Comparison of ENCODE assay signal across 8 mouse cellular contexts in the genomic region with DNA sequence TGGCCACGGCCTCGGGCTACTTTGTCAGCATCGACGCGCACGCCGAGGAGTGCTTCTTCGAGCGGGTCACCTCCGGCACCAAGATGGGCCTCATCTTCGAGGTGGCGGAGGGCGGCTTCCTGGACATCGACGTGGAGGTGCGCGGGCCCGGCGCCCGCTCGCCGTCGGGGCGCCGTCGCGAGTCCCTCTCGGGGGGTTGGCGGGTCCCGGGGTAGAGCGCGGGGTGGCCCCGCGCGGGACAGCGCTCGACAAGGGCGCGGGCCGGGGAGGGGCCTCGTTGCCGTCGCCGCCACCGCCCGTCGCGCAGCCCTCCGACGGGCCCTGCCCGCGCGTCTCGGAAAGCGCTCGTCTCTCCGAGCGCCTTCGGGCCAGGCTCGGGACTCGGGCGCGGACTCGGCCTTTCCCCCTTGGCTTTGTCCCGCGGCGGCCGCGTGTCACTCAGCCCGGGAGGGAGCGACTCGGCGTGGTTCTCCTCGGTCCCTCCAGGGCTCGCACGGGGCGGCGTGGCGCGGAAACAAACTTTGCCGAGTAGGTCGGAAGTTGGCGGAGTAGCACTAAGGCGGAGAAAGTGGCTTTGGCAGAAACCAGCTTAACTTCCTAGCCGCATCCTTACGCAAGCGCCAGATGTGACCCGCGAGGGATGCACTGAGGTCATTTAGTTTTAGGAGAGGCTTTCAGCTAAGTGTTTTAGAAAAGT. TPM values are rescaled to one million over a fixed set of nuclear protein-coding genes. Genes with fewer than 3 reads are reported as not detected.
DNase-seq lines count a peak whose midpoint lies in the region; ATAC-seq and TF ChIP-seq lines count a peak whose summit lies in the region.

No protein-coding gene starts in this region.

- H3K4me3 ChIP-seq in layer of hippocampus, adult 2 months = peak overlapping the region; percentile 85
- peak overlapping the region; percentile 83 for H3K4me3 ChIP-seq in liver, embryonic 12.5 days

- H3K27ac ChIP-seq in layer of hippocampus, adult 2 months = peak overlapping the region; percentile 75
- peak overlapping the region; percentile 90 for H3K27ac ChIP-seq in liver, embryonic 12.5 days

- peaks cover 26% of the 10 kb centered on the region for H3K4me1 ChIP-seq in liver, embryonic 12.5 days

- H3K9me3 ChIP-seq in liver, embryonic 12.5 days (replicated peaks) = no peaks in the 10 kb centered on the region

- intact Hi-C loops in gastrocnemius, postnatal 14 days (cut with DNase I; ENCODE audit: low total_unique reads) = loop anchor here (5.0 kb wide), 1 partner anchor 114 kb away; a partner anchor contains a TSS

- no peak for TF ChIP-seq CTCF in layer of hippocampus, adult 2 months (conservative IDR thresholded peaks at IDR 0.05)

- ATAC-seq in liver, embryonic 12.5 days = peak; percentile 81
- ATAC-seq in monocyte, adult 5-6 weeks (replicated peaks; ENCODE audit: insufficient number of reproducible peaks, low FRiP score, low TSS enrichment, poor library complexity, severe bottlenecking) = peak; percentile 29

- H3K4me2 ChIP-seq in liver, embryonic 12.5 days = peak overlapping the region; percentile 84

- H3K9ac ChIP-seq in liver, embryonic 12.5 days = peak overlapping the region; percentile 96

- DNase-seq in layer of hippocampus, adult 2 months (ENCODE audit: low spot score in 2 of 2) = no peak
- no peak for DNase-seq in layer of hippocampus, adult 9-11 months
- DNase-seq in cerebellum, adult 9-11 months = peak; percentile 68
- DNase-seq in gastrocnemius, postnatal 14 days = peak; percentile 83
- peak; percentile 83 for DNase-seq in induced T-regulatory cell, adult 2 months (ENCODE audit: low read depth)
- DNase-seq in spleen, postnatal 4 days (ENCODE audit: low spot score in 2 of 2) = peak; percentile 65 to 86

- 0 out of 2 replicates have a peak, but pooled peaks cover 8% of the 10 kb centered on the region for H3K27me3 ChIP-seq in liver, embryonic 12.5 days (replicated peaks)

- 4% methylated on average over 82 of the region's 89 CpGs for WGBS in liver, embryonic 12.5 days (ENCODE audit: insufficient replicate concordance)

- peaks cover 39% of the 10 kb centered on the region for H3K36me3 ChIP-seq in liver, embryonic 12.5 days

RNA-seq across cellular contexts. Expression of a gene that starts 0.6 kb away (rescaled TPM):
- total RNA-seq in layer of hippocampus, adult 2 months (2021) = 10 to 100 TPM; 97.4 to 99.3 TPM
- total RNA-seq in gastrocnemius, postnatal 14 days (2021) = 100 to 1,000 TPM; 138 to 152 TPM
- 394 and 403 TPM in 2 replicates for polyA plus RNA-seq in liver, embryonic 12.5 days (2016; fragmentation: Nextera tagmentation; extraction: Ambion mirVana)
- 574 to 1,047 TPM (median 1,041 TPM) in 3 replicates for total RNA-seq in monocyte, adult 5-6 weeks (2017)

RNA-seq across cellular contexts. Expression of a gene that starts 9.9 kb away (rescaled TPM):
- 10 to 100 TPM; 69.1 to 78.2 TPM for total RNA-seq in layer of hippocampus, adult 2 months (2021)
- total RNA-seq in gastrocnemius, postnatal 14 days (2021) = 10 to 100 TPM; 61.8 to 96.0 TPM
- polyA plus RNA-seq in liver, embryonic 12.5 days (2016; fragmentation: Nextera tagmentation; extraction: Ambion mirVana) = 4.5 and 4.9 TPM in 2 replicates
- 1.4 to 3.0 TPM in 2 of 3 replicates, not detected in the other for total RNA-seq in monocyte, adult 5-6 weeks (2017)

RNA-seq across cellular contexts. Expression of a gene that starts 11.6 kb away (rescaled TPM):
- 10 to 100 TPM; 27.4 to 32.6 TPM for total RNA-seq in layer of hippocampus, adult 2 months (2021)
- total RNA-seq in gastrocnemius, postnatal 14 days (2021) = 1 to 10 TPM; 3.5 to 4.1 TPM
- 11.9 and 12.4 TPM in 2 replicates for polyA plus RNA-seq in liver, embryonic 12.5 days (2016; fragmentation: Nextera tagmentation; extraction: Ambion mirVana)
- 23.3 to 32.0 TPM (median 28.7 TPM) in 3 replicates for total RNA-seq in monocyte, adult 5-6 weeks (2017)

RNA-seq across cellular contexts. Expression of a gene that starts 37.9 kb away (rescaled TPM):
- total RNA-seq in layer of hippocampus, adult 2 months (2021) = 10 to 100 TPM; 36.7 to 36.8 TPM
- 10 to 100 TPM; 40.2 to 42.9 TPM for total RNA-seq in gastrocnemius, postnatal 14 days (2021)
- polyA plus RNA-seq in liver, embryonic 12.5 days (2016; fragmentation: Nextera tagmentation; extraction: Ambion mirVana) = 74.6 and 80.1 TPM in 2 replicates
- total RNA-seq in monocyte, adult 5-6 weeks (2017) = 21.2 to 26.1 TPM (median 23.4 TPM) in 3 replicates

RNA-seq across cellular contexts. Expression of a gene that starts 37.9 kb away (rescaled TPM):
- total RNA-seq in layer of hippocampus, adult 2 months (2021) = 10 to 100 TPM; 31.7 to 35.7 TPM
- total RNA-seq in gastrocnemius, postnatal 14 days (2021) = 10 to 100 TPM; 14.9 to 15.0 TPM
- polyA plus RNA-seq in liver, embryonic 12.5 days (2016; fragmentation: Nextera tagmentation; extraction: Ambion mirVana) = 42.1 and 43.3 TPM in 2 replicates
- total RNA-seq in monocyte, adult 5-6 weeks (2017) = 12.7 to 25.2 TPM (median 15.0 TPM) in 3 replicates

Comparison
In these comparisons a context has a peak if more than half of its experiments do, and no peak if none do; other contexts are left out.
1. DNase-seq: peak in cerebellum, adult 9-11 months (single experiment), gastrocnemius, postnatal 14 days (single experiment), induced T-regulatory cell, adult 2 months (single experiment) and spleen, postnatal 4 days (2 of 2); none in layer of hippocampus, adult 2 months (0 of 2) and layer of hippocampus, adult 9-11 months (single experiment).
2. RNA of a gene that starts 9.9 kb away (total RNA-seq): 61.8 to 96.0 TPM in gastrocnemius, postnatal 14 days and 69.1 to 78.2 TPM in layer of hippocampus, adult 2 months; 1.4 to 3.0 TPM in monocyte, adult 5-6 weeks; every median in the first group is over 10 times any median in the second.